1 mouse cellular context compared by ENCODE assay signal in genomic region chr8:4250306-4250970, GRCm38 (mm10).
TF ChIP-seq lines count a peak whose summit lies in the region.

No protein-coding gene starts in this region.

TF ChIP-seq in C2C12, 6 proteins besides CTCF, POLR2A, EP300 and RAD21:
- no peak for TF ChIP-seq FOSL1 (IDR thresholded peaks at IDR 0.05; ENCODE audit: insufficient read depth, low read length, poor library complexity, severe bottlenecking)
- no peak for TF ChIP-seq CEBPB (IDR thresholded peaks at IDR 0.05; ENCODE audit: low read depth)
- TF ChIP-seq MYOG (IDR thresholded peaks at IDR 0.05; ENCODE audit: control insufficient read depth, extremely low read depth, insufficient read length), result no peak
- no peak for TF ChIP-seq MAX (IDR thresholded peaks at IDR 0.05)
- no peak for TF ChIP-seq USF1 (IDR thresholded peaks at IDR 0.05; ENCODE audit: low read depth)
- TF ChIP-seq MYOD1 (IDR thresholded peaks at IDR 0.05; ENCODE audit: control insufficient read depth, insufficient read length, low read depth), result no peak
